Mouse (Mus musculus): ENCODE measurements around the gene Hs6st3. TPM values are rescaled to one million over a fixed set of nuclear protein-coding genes. Genes with fewer than 3 reads are reported as not detected.

Hs6st3 gene
- not detected in 2 replicates for polyA plus RNA-seq (2012; ENCODE audit: low replicate concordance)

GRCm38 (mm10) chr14:119137906-119138785 lies at the start of gene Hs6st3:
TSS of gene Hs6st3 (plus strand) at chr14:119138341.

GRCm38 (mm10) chr14:119098851-119099569 lies 39.1 kb upstream of the Hs6st3 start, which contains the start of gene Uggt2:
TSS of gene Uggt2 (minus strand) at chr14:119099430.

Other genes starting within 250 kb of the Hs6st3 start
- 1.0 and 1.8 TPM in 2 replicates for gene Dzip1, start 212.9 kb upstream of the Hs6st3 start, polyA plus RNA-seq (2012; ENCODE audit: low replicate concordance)
- gene Dnajc3, start 200.4 kb upstream of the Hs6st3 start, polyA plus RNA-seq (2012; ENCODE audit: low replicate concordance): 1.1 and 4.6 TPM in 2 replicates
- gene Uggt2, start 38.9 kb upstream of the Hs6st3 start, polyA plus RNA-seq (2012; ENCODE audit: low replicate concordance): not detected in 2 replicates

Measured in leukemia stem cell, adult 10-12 weeks (primary cell).